Mouse (Mus musculus): ENCODE data around the gene Cdca7l.

GRCm38 (mm10) chr12:117760846-117761245 is 43.2 kb upstream of the Cdca7l start:
- TF ChIP-seq ZKSCAN1 (IDR thresholded peaks at IDR 0.05; ENCODE audit: borderline replicate concordance, low read depth, low read length) (no peak), MXI1 (IDR thresholded peaks at IDR 0.05; ENCODE audit: low read depth, low read length) (no peak), POLR2A (IDR thresholded peaks at IDR 0.05; ENCODE audit: low read depth, low read length) (no peak), CHD1 (IDR thresholded peaks at IDR 0.05; ENCODE audit: low read depth, low read length) (no peak), E2F4 (IDR thresholded peaks at IDR 0.05; ENCODE audit: insufficient replicate concordance, low read depth, low read length) (no peak)
